ENCODE assay signal across 9 mouse cellular contexts in the genomic region with DNA sequence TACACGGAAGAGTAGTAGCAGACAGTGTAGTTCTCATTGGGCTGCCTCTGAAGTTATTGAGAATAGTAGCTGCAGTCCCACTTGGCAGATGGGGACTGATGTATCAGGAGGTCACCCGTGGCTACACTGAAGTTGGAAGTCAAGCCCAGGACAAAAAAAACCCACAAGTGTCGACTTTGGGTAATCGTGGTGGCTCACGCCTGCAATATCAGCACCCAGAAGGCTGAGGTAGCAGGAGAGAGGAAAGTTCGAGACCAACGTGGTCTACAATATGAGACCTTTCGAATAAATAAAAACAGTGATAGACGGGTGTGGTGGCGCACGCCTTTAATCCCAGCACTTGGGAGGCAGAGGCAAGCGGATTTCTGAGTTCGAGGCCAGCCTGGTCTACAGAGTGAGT. TPM values are rescaled to one million over a fixed set of nuclear protein-coding genes. Genes with fewer than 3 reads are reported as not detected.
DNase-seq lines count a peak whose midpoint lies in the region; ATAC-seq lines count a peak whose summit lies in the region.
"Had no signal": no experiment of that assay in that cellular context is flagged by ENCODE, and none has a peak within 500 bp of the region (broad histone marks: within the 10 kb centered on the region; RNA-seq: fewer than 3 reads in every experiment).

No protein-coding gene starts in this region.

- H3K27ac ChIP-seq in lung, embryonic 16.5 days (ENCODE audit: low read length) = no peak overlapping the region
- H3K27ac ChIP-seq in embryonic facial prominence, embryonic 12.5 days = no peak overlapping the region
- H3K27ac ChIP-seq in intestine, embryonic 14.5 days (ENCODE audit: low read depth) = 0 out of 2 replicates have a peak overlapping the region, but pooled peaks have one; percentile 47
- H3K27ac ChIP-seq in neural tube, embryonic 13.5 days (replicated peaks) = 0 out of 2 replicates have a peak overlapping the region, but pooled peaks have one; percentile 34

- H3K4me3 ChIP-seq in lung, embryonic 16.5 days (ENCODE audit: low read length) = peak overlapping the region; percentile 68
- H3K4me3 ChIP-seq in embryonic facial prominence, embryonic 12.5 days = peak overlapping the region; percentile 63
- H3K4me3 ChIP-seq in intestine, embryonic 14.5 days (ENCODE audit: low read depth, low read length) = peak overlapping the region; percentile 63
- H3K4me3 ChIP-seq in neural tube, embryonic 13.5 days = peak overlapping the region; percentile 60

- no peaks in the 10 kb centered on the region for H3K9me3 ChIP-seq in lung, embryonic 16.5 days (ENCODE audit: control insufficient read depth, low read length)
- H3K9me3 ChIP-seq in embryonic facial prominence, embryonic 12.5 days = no peaks in the 10 kb centered on the region
- H3K9me3 ChIP-seq in intestine, embryonic 14.5 days (ENCODE audit: control insufficient read depth, low read length) = no peaks in the 10 kb centered on the region
- no peaks in the 10 kb centered on the region for H3K9me3 ChIP-seq in neural tube, embryonic 13.5 days

- no peaks in the 10 kb centered on the region for H3K27me3 ChIP-seq in lung, embryonic 16.5 days (ENCODE audit: control insufficient read depth, insufficient read depth, low read depth, low read length)
- H3K27me3 ChIP-seq in embryonic facial prominence, embryonic 12.5 days = no peaks in the 10 kb centered on the region
- H3K27me3 ChIP-seq in intestine, embryonic 14.5 days (replicated peaks; ENCODE audit: control insufficient read depth, insufficient read depth, low read length) = no peaks in the 10 kb centered on the region
- peaks cover 4% of the 10 kb centered on the region for H3K27me3 ChIP-seq in neural tube, embryonic 13.5 days

- ATAC-seq in lung, embryonic 16.5 days (ENCODE audit: low read depth) = no peak
- no peak for ATAC-seq in embryonic facial prominence, embryonic 12.5 days (ENCODE audit: insufficient number of reproducible peaks, insufficient read depth, low FRiP score, low TSS enrichment)
- ATAC-seq in intestine, embryonic 14.5 days (replicated peaks; ENCODE audit: low FRiP score, low TSS enrichment, low read depth) = no peak
- no peak for ATAC-seq in neural tube, embryonic 13.5 days (ENCODE audit: low read depth)

- H3K4me1 ChIP-seq in lung, embryonic 16.5 days (replicated peaks; ENCODE audit: control insufficient read depth, insufficient read depth, low read length) = peaks cover 2% of the 10 kb centered on the region; the same call in 1 of the 2 replicates
- H3K4me1 ChIP-seq in embryonic facial prominence, embryonic 12.5 days = peaks cover 4% of the 10 kb centered on the region; the same call in 1 of the 2 replicates
- peaks cover 8% of the 10 kb centered on the region for H3K4me1 ChIP-seq in intestine, embryonic 14.5 days (replicated peaks; ENCODE audit: control insufficient read depth, insufficient read depth, low read length)
- peaks cover 15% of the 10 kb centered on the region for H3K4me1 ChIP-seq in neural tube, embryonic 13.5 days (replicated peaks)

- peak overlapping the region; percentile 74; the same call in 1 of the 2 replicates for H3K9ac ChIP-seq in lung, embryonic 16.5 days (ENCODE audit: low read length)
- H3K9ac ChIP-seq in embryonic facial prominence, embryonic 12.5 days = peak overlapping the region; percentile 69; the same call in 1 of the 2 replicates
- H3K9ac ChIP-seq in intestine, embryonic 14.5 days (ENCODE audit: low read length) = no peak overlapping the region; the same call in 1 of the 2 replicates
- H3K9ac ChIP-seq in neural tube, embryonic 13.5 days = peak overlapping the region; percentile 75

- no peaks in the 10 kb centered on the region for H3K36me3 ChIP-seq in lung, embryonic 16.5 days (ENCODE audit: control insufficient read depth, insufficient read depth, low read length)
- no peaks in the 10 kb centered on the region for H3K36me3 ChIP-seq in embryonic facial prominence, embryonic 12.5 days
- H3K36me3 ChIP-seq in intestine, embryonic 14.5 days (ENCODE audit: control insufficient read depth, insufficient read depth, low read length) = no peaks in the 10 kb centered on the region
- no peaks in the 10 kb centered on the region for H3K36me3 ChIP-seq in neural tube, embryonic 13.5 days

- DNase-seq in lung, postnatal 25 days (ENCODE audit: low spot score) = no peak
- no peak for DNase-seq in intestine, embryonic 14.5 days (ENCODE audit: low spot score)
- DNase-seq in left cerebral cortex, adult 18-20 months (ENCODE audit: low spot score in 2 of 2) = no peak
- DNase-seq in cerebellum, postnatal 4 days (ENCODE audit: low spot score in 2 of 2) = no peak
- no peak for DNase-seq in thymus, postnatal 10 days (ENCODE audit: low spot score in 2 of 2)

- 41% methylated on average over 12 of the region's 13 CpGs for WGBS in lung, embryonic 16.5 days
- WGBS in embryonic facial prominence, embryonic 12.5 days = 44% methylated on average over 13 of the region's 13 CpGs
- WGBS in intestine, embryonic 14.5 days = 38% methylated on average over 13 of the region's 13 CpGs
- WGBS in neural tube, embryonic 13.5 days = 45% methylated on average over 13 of the region's 13 CpGs

- H3K4me2 ChIP-seq in lung, embryonic 16.5 days (ENCODE audit: low read depth, low read length) = peak overlapping the region; percentile 74
- peak overlapping the region; percentile 60 for H3K4me2 ChIP-seq in embryonic facial prominence, embryonic 12.5 days (replicated peaks)
- H3K4me2 ChIP-seq in intestine, embryonic 14.5 days (ENCODE audit: low read length) = peak overlapping the region; percentile 63
- H3K4me2 ChIP-seq in neural tube, embryonic 13.5 days = peak overlapping the region; percentile 62

RNA-seq across cellular contexts. Expression of a gene that starts 5.4 kb away (rescaled TPM):
- polyA plus RNA-seq in lung, embryonic 16.5 days (2015; fragmentation: Nextera tagmentation; extraction: Ambion mirVana) = 211 and 234 TPM in 2 replicates
- 214 and 232 TPM in 2 replicates for polyA plus RNA-seq in embryonic facial prominence, embryonic 12.5 days (2016; fragmentation: Nextera tagmentation; extraction: Ambion mirVana)
- 226 and 231 TPM in 2 replicates for polyA plus RNA-seq in intestine, embryonic 14.5 days (2014; fragmentation: Nextera tagmentation; extraction: Ambion mirVana)
- polyA plus RNA-seq in neural tube, embryonic 13.5 days (2015; fragmentation: Nextera tagmentation; extraction: Ambion mirVana) = 411 and 420 TPM in 2 replicates
- 100 to 1,000 TPM; 187 to 190 TPM for total RNA-seq in left cerebral cortex, adult 18-20 months (2021)

RNA-seq across cellular contexts. Expression of a gene that starts 6.1 kb away (rescaled TPM):
- polyA plus RNA-seq in lung, embryonic 16.5 days (2015; fragmentation: Nextera tagmentation; extraction: Ambion mirVana) = 12.0 and 12.9 TPM in 2 replicates
- polyA plus RNA-seq in embryonic facial prominence, embryonic 12.5 days (2016; fragmentation: Nextera tagmentation; extraction: Ambion mirVana) = 23.9 and 26.7 TPM in 2 replicates
- 14.5 and 14.9 TPM in 2 replicates for polyA plus RNA-seq in intestine, embryonic 14.5 days (2014; fragmentation: Nextera tagmentation; extraction: Ambion mirVana)
- polyA plus RNA-seq in neural tube, embryonic 13.5 days (2015; fragmentation: Nextera tagmentation; extraction: Ambion mirVana) = 28.8 and 32.0 TPM in 2 replicates
- 100 to 1,000 TPM; 104 to 105 TPM for total RNA-seq in left cerebral cortex, adult 18-20 months (2021)

RNA-seq across cellular contexts. Expression of a gene that starts 40.6 kb away (rescaled TPM):
- polyA plus RNA-seq in lung, embryonic 16.5 days (2015; fragmentation: Nextera tagmentation; extraction: Ambion mirVana) = not detected in 2 replicates
- polyA plus RNA-seq in embryonic facial prominence, embryonic 12.5 days (2016; fragmentation: Nextera tagmentation; extraction: Ambion mirVana) = not detected in 2 replicates
- polyA plus RNA-seq in intestine, embryonic 14.5 days (2014; fragmentation: Nextera tagmentation; extraction: Ambion mirVana) = not detected in 2 replicates
- polyA plus RNA-seq in neural tube, embryonic 13.5 days (2015; fragmentation: Nextera tagmentation; extraction: Ambion mirVana) = not detected in 2 replicates
- not detected for total RNA-seq in left cerebral cortex, adult 18-20 months (2021)
- total RNA-seq: common myeloid progenitor, adult 5-6 weeks had no signal

Comparison
In these comparisons a context has a peak if more than half of its experiments do, and no peak if none do; other contexts are left out.
1. H3K27ac ChIP-seq: peak in intestine, embryonic 14.5 days (single experiment) and neural tube, embryonic 13.5 days (single experiment); none in lung, embryonic 16.5 days (single experiment) and embryonic facial prominence, embryonic 12.5 days (single experiment).
2. Peak in every context shown above with its lines, with median percentiles within 50 percentile points of each other: H3K4me2 ChIP-seq and H3K4me3 ChIP-seq.